Mouse (Mus musculus) adrenal gland, adult (tissue): ENCODE measurements around the gene Cdan1.

Source experiments
- DNase-seq, 2 experiments: peaks; one replicate each; pipeline ENCODE4 v3.0.0; 2022 to 2023; ENCODE audit warnings: low spot score in 1 of 2; ENCODE audit not compliant: inconsistent age in 2 of 2

The Cdan1 gene

GRCm38 (mm10) chr2:120849449-120850423, at the start of gene Cdan1:
TSS of gene Cdan1 (minus strand) at chr2:120850128.
- peak; percentile 70 to 86 for DNase-seq

GRCm38 (mm10) chr2:120896361-120896760, 46.4 kb upstream of the Cdan1 start:
- DNase-seq = peak; percentile 43 to 57

- no peak for DNase-seq
These were observed 37.7 kb upstream of the Cdan1 start for GRCm38 (mm10) chr2:120887601-120888000.

- no peak for DNase-seq
These were observed 23.3 kb upstream of the Cdan1 start for GRCm38 (mm10) chr2:120873192-120873591.

- DNase-seq = peak; percentile 15 to 35
These were observed 21.8 kb upstream of the Cdan1 start for GRCm38 (mm10) chr2:120871447-120872336.

- peak; percentile 73 to 84 for DNase-seq
These were observed 17.4 kb upstream of the Cdan1 start for GRCm38 (mm10) chr2:120867336-120867735.

GRCm38 (mm10) chr2:120866561-120866960, 16.6 kb upstream of the Cdan1 start:
- peak; percentile 24 to 63 for DNase-seq

- no peak for DNase-seq
These were observed 13.5 kb upstream of the Cdan1 start for GRCm38 (mm10) chr2:120863389-120863788.

GRCm38 (mm10) chr2:120860699-120861098, 10.8 kb upstream of the Cdan1 start:
- DNase-seq = no peak

- no peak for DNase-seq
These were observed 8.2 kb upstream of the Cdan1 start for GRCm38 (mm10) chr2:120858131-120858530.

GRCm38 (mm10) chr2:120853151-120853550, 3.2 kb upstream of the Cdan1 start:
- no peak for DNase-seq

- no peak for DNase-seq
These were observed 2.7 kb upstream of the Cdan1 start for GRCm38 (mm10) chr2:120852626-120853025.

- peak; percentile 98 to 100 for DNase-seq
These were observed 625 bp upstream of the Cdan1 start, which contains the start of gene Ttbk2 for GRCm38 (mm10) chr2:120850424-120851082. TSS of gene Ttbk2 (minus strand) at chr2:120850604.

GRCm38 (mm10) chr2:120845280-120845679, 4.6 kb downstream of the Cdan1 start:
- DNase-seq = no peak

GRCm38 (mm10) chr2:120843990-120844389, 5.9 kb downstream of the Cdan1 start:
- no peak for DNase-seq

GRCm38 (mm10) chr2:120841211-120841610, 8.7 kb downstream of the Cdan1 start:
- no peak for DNase-seq

GRCm38 (mm10) chr2:120835167-120835566, 14.8 kb downstream of the Cdan1 start:
- DNase-seq = no peak

GRCm38 (mm10) chr2:120826936-120827638, 22.8 kb downstream of the Cdan1 start:
- DNase-seq = no peak

- DNase-seq = no peak
These were observed 79.5 kb downstream of the Cdan1 start for GRCm38 (mm10) chr2:120770265-120770935.

GRCm38 (mm10) chr2:120761922-120762321, 88.0 kb downstream of the Cdan1 start:
- DNase-seq = no peak
